Mouse (Mus musculus): ENCODE measurements around the gene A730049H05Rik.

A730049H05Rik gene

DNA sequence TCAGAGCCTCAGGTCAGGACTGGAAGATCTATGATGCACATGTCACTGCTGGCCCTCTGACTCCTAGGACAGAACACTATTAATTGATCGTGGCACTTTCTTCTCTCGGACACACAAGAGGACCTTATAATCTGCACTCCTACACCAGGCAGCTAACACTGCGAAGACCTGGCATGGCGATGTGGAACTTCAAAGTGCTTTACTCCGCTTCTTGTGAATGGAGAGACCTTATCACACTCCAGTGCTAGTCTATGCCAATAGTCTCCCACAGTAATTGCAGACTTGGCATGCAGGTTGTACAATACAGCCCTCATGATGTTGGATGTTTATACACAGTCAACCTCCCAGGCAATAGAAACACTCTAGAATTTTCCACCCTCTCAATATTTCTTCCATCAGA is 62.5 kb downstream of the A730049H05Rik start:
- no peak for DNase-seq (ENCODE audit: low spot score in 2 of 2)

DNA sequence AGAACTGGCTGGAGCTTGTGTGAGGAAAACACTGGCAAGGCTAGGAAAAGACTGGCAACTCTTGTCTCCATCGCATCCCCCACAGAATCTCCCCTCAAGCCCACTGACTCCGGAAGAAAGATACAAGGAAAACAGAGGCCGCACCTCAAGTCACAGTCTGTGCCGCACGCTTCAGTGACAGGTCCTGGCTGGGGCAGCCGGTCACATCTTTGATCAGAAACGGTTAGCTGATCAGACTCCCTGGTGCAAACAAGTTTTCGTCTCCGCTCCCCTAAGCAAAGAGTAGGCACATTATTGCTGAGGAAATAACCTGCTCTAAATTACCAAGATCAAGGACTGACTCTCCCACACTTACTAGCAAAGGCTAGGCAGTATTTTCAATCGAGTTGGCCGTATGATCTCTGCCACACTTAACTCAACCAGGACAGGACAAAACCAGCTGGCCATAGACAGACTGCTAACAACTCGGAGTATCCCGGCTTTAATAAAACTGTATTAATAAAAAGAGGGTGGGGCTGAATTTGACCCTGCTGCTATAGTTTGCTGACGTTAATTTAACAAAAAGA is 63.5 kb downstream of the A730049H05Rik start:
- no peak for DNase-seq (ENCODE audit: low spot score in 2 of 2)

DNA sequence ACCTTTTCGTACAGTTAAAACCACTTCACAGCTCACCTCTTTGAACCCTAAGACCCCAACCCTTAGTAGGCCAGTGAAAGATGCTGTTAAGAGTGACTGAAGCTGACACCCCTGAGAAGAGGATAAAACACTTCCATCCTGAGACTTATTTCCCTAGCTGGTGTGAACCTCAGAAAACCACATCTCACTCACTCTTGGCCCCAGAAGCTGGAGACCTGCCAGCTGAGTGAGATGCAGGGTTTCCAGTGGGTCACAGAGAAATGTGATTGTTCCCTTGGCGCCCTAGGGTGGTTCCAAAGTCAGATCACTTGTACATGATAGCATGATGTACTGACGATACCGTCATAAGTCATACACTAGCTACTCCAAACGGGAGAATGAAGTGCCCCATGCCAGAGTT is 66.2 kb downstream of the A730049H05Rik start:
- DNase-seq (ENCODE audit: low spot score in 2 of 2), result no peak

- DNase-seq (ENCODE audit: low spot score in 2 of 2), result no peak
Measured at GRCm38 (mm10) chr6:92883131-92883900, 67.0 kb downstream of the A730049H05Rik start.

DNA sequence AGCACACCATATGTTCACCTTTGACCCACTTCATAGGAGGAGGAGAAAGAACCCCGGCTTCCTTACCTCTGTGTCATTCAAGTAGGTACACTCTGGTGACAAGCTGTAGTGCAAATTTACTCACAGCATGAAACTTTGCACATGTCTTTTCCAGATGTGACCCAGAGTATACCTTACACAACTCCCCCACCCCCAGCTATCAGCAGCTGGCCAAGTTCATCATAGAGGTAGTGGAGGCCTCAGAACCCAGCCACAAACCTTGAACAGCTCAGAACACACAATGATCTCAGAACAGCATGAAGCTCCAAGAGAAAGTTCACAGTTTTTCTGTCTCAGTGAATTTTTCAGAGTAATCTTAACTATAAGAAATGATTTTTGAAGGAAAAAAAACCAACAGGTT is 75.3 kb downstream of the A730049H05Rik start:
- DNase-seq (ENCODE audit: low spot score in 2 of 2), result no peak

All from thymus, postnatal 10 days (tissue).